Mouse (Mus musculus): ENCODE data around the gene Ccdc167.

The Ccdc167 gene

GRCm38 (mm10) chr17:29716732-29717445, at the start of gene Ccdc167:
Gene Ccdc167 (minus strand): TSS chr17:29717044.
- in situ Hi-C loops (cut with MboI, MseI): no loop called here

GRCm38 (mm10) chr17:29765380-29765779, 48.5 kb upstream of the Ccdc167 start:
- in situ Hi-C loops (cut with MboI, MseI): no loop called here

GRCm38 (mm10) chr17:29762551-29762950, 45.7 kb upstream of the Ccdc167 start:
- in situ Hi-C loops (cut with MboI, MseI): no loop called here

GRCm38 (mm10) chr17:29761938-29762337, 45.1 kb upstream of the Ccdc167 start:
- in situ Hi-C loops (cut with MboI, MseI): no loop called here

- in situ Hi-C loops (cut with MboI, MseI): no loop called here
Observed at GRCm38 (mm10) chr17:29760404-29761375, 43.8 kb upstream of the Ccdc167 start.

- in situ Hi-C loops (cut with MboI, MseI): loop anchor here (5.0 kb wide), 1 partner anchor 122 kb away; no protein-coding TSS in a partner anchor
Observed at GRCm38 (mm10) chr17:29759963-29760362, 43.1 kb upstream of the Ccdc167 start.

GRCm38 (mm10) chr17:29756381-29756780, 39.5 kb upstream of the Ccdc167 start:
- in situ Hi-C loops (cut with MboI, MseI): loop anchor here (5.0 kb wide), 1 partner anchor 126 kb away; no protein-coding TSS in a partner anchor

- in situ Hi-C loops (cut with MboI, MseI): no loop called here
Observed at GRCm38 (mm10) chr17:29754510-29754909, 37.7 kb upstream of the Ccdc167 start.

- in situ Hi-C loops (cut with MboI, MseI): no loop called here
Observed at GRCm38 (mm10) chr17:29747466-29747865, 30.6 kb upstream of the Ccdc167 start.

- in situ Hi-C loops (cut with MboI, MseI): no loop called here
Observed at GRCm38 (mm10) chr17:29737849-29738804, 21.3 kb upstream of the Ccdc167 start.

GRCm38 (mm10) chr17:29736448-29737014, 19.7 kb upstream of the Ccdc167 start:
- in situ Hi-C loops (cut with MboI, MseI): no loop called here

GRCm38 (mm10) chr17:29732522-29732921, 15.7 kb upstream of the Ccdc167 start:
- in situ Hi-C loops (cut with MboI, MseI): no loop called here

GRCm38 (mm10) chr17:29731953-29732325, 15.1 kb upstream of the Ccdc167 start:
- in situ Hi-C loops (cut with MboI, MseI): no loop called here

GRCm38 (mm10) chr17:29731266-29731952, 14.6 kb upstream of the Ccdc167 start:
- in situ Hi-C loops (cut with MboI, MseI): no loop called here

GRCm38 (mm10) chr17:29730510-29731265, 13.8 kb upstream of the Ccdc167 start:
- in situ Hi-C loops (cut with MboI, MseI): no loop called here

- in situ Hi-C loops (cut with MboI, MseI): no loop called here
Observed at GRCm38 (mm10) chr17:29728082-29728481, 11.2 kb upstream of the Ccdc167 start.

GRCm38 (mm10) chr17:29725027-29725620, 8.3 kb upstream of the Ccdc167 start:
- in situ Hi-C loops (cut with MboI, MseI): no loop called here

GRCm38 (mm10) chr17:29724610-29725009, 7.8 kb upstream of the Ccdc167 start:
- in situ Hi-C loops (cut with MboI, MseI): no loop called here

GRCm38 (mm10) chr17:29720755-29721365, 4.0 kb upstream of the Ccdc167 start:
- in situ Hi-C loops (cut with MboI, MseI): no loop called here
